Mouse (Mus musculus): ENCODE results near the gene Cdip1. TPM values are rescaled to one million over a fixed set of nuclear protein-coding genes. Genes with fewer than 3 reads are reported as not detected.
"Not testable (repeated sequence)": the region's sequence is repeated elsewhere in the genome, so short reads cannot be mapped to it uniquely, and the experiment has no call there.

Cdip1 gene
- polyA plus RNA-seq, 1 experiment from 2014 or later, result 108 TPM

GRCm38 (mm10) chr16:4765852-4766251 is 24.2 kb downstream of the Cdip1 start:
- Histone ChIP-seq H3K9ac (no peak overlapping the region), H3K27ac (no peak overlapping the region), H3K36me3 (peaks cover 80% of the 10 kb centered on the region), H3K4me3 (replicated peaks) (no peak overlapping the region), H3K4me2 (no peak overlapping the region), H3K9me3 (replicated peaks) (no peaks in the 10 kb centered on the region), H3K4me1 (no peaks in the 10 kb centered on the region), H3K27me3 (no peaks in the 10 kb centered on the region)
- WGBS, result 92% methylated on average over 2 of the region's 2 CpGs
- ATAC-seq (replicated peaks; ENCODE audit: low FRiP score), result no peak

GRCm38 (mm10) chr16:4763276-4763675 is 26.8 kb downstream of the Cdip1 start:
- no peaks in the 10 kb centered on the region for H3K9me3 ChIP-seq (replicated peaks)
- no peak overlapping the region for H3K9ac ChIP-seq
- H3K36me3 ChIP-seq, result peaks cover 54% of the 10 kb centered on the region
- no peak for ATAC-seq (replicated peaks; ENCODE audit: low FRiP score)
- H3K27me3 ChIP-seq, result no peaks in the 10 kb centered on the region
- H3K4me2 ChIP-seq, result no peak overlapping the region
- H3K27ac ChIP-seq, result peak overlapping the region; percentile 10; the same call in 1 of the 2 replicates
- WGBS, result 40% methylated on average over 2 of the region's 2 CpGs
- no peaks in the 10 kb centered on the region for H3K4me1 ChIP-seq
- H3K4me3 ChIP-seq (replicated peaks), result no peak overlapping the region

- WGBS, result 93% methylated on average over 4 of the region's 4 CpGs
- ATAC-seq (replicated peaks; ENCODE audit: low FRiP score), result no peak
Observed at GRCm38 (mm10) chr16:4762437-4762836, 27.7 kb downstream of the Cdip1 start.

GRCm38 (mm10) chr16:4756660-4757335 is 33.3 kb downstream of the Cdip1 start:
- H3K9me3 ChIP-seq (replicated peaks); H3K36me3 ChIP-seq; H3K27me3 ChIP-seq: not testable (repeated sequence)
- H3K9ac ChIP-seq, result peak overlapping the region; percentile 36; the same call in 1 of the 2 replicates
- peak; percentile 88 for ATAC-seq (replicated peaks; ENCODE audit: low FRiP score)
- H3K27ac ChIP-seq, result peak overlapping the region; percentile 73
- peaks cover 11% of the 10 kb centered on the region; the same call in 1 of the 2 replicates for H3K4me1 ChIP-seq
- H3K4me3 ChIP-seq (replicated peaks), result peak overlapping the region; percentile 46
- peak overlapping the region; percentile 55 for H3K4me2 ChIP-seq
- 3% methylated on average over 35 of the region's 42 CpGs for WGBS

More at GRCm38 (mm10) chr16:4762437-4762836, 27.7 kb downstream of the Cdip1 start:
- Histone ChIP-seq H3K9me3 (replicated peaks) (no peaks in the 10 kb centered on the region), H3K9ac (no peak overlapping the region), H3K27ac (no peak overlapping the region), H3K4me1 (peaks cover 5% of the 10 kb centered on the region; the same call in 1 of the 2 replicates), H3K4me3 (replicated peaks) (no peak overlapping the region), H3K36me3 (peaks cover 46% of the 10 kb centered on the region), H3K4me2 (no peak overlapping the region), H3K27me3 (no peaks in the 10 kb centered on the region)

- 53% methylated on average over 3 of the region's 3 CpGs for WGBS
- no peak overlapping the region for H3K9ac ChIP-seq
- H3K4me2 ChIP-seq, result no peak overlapping the region
- H3K27ac ChIP-seq, result no peak overlapping the region
- no peak for ATAC-seq (replicated peaks; ENCODE audit: low FRiP score)
- no peak overlapping the region for H3K4me3 ChIP-seq (replicated peaks)
- H3K4me1 ChIP-seq, result peaks cover 11% of the 10 kb centered on the region; the same call in 1 of the 2 replicates
- H3K36me3 ChIP-seq, result peaks cover 14% of the 10 kb centered on the region
- no peaks in the 10 kb centered on the region for H3K27me3 ChIP-seq
- no peaks in the 10 kb centered on the region; the same call in 1 of the 2 replicates for H3K9me3 ChIP-seq (replicated peaks)
Observed at GRCm38 (mm10) chr16:4754045-4754444, 36.0 kb downstream of the Cdip1 start.

- Histone ChIP-seq H3K9me3 (replicated peaks) (no peaks in the 10 kb centered on the region; the same call in 1 of the 2 replicates), H3K4me2 (no peak overlapping the region)
- WGBS, result 89% methylated on average over 3 of the region's 3 CpGs
Observed at GRCm38 (mm10) chr16:4752155-4752554, 37.9 kb downstream of the Cdip1 start.

GRCm38 (mm10) chr16:4742186-4742585 is 47.9 kb downstream of the Cdip1 start:
- Histone ChIP-seq H3K36me3 (peaks cover 10% of the 10 kb centered on the region), H3K27ac (no peak overlapping the region), H3K27me3 (no peaks in the 10 kb centered on the region), H3K4me2 (no peak overlapping the region), H3K9ac (no peak overlapping the region), H3K4me3 (replicated peaks) (no peak overlapping the region), H3K9me3 (replicated peaks) (peaks cover 7% of the 10 kb centered on the region; the same call in 1 of the 2 replicates), H3K4me1 (no peaks in the 10 kb centered on the region)
- 92% methylated on average over 1 of the region's 1 CpGs for WGBS
- no peak for ATAC-seq (replicated peaks; ENCODE audit: low FRiP score)

More at GRCm38 (mm10) chr16:4752155-4752554, 37.9 kb downstream of the Cdip1 start:
- H3K36me3 ChIP-seq, result peaks cover 14% of the 10 kb centered on the region
- no peak for ATAC-seq (replicated peaks; ENCODE audit: low FRiP score)
- no peak overlapping the region for H3K4me3 ChIP-seq (replicated peaks)
- no peak overlapping the region for H3K9ac ChIP-seq
- H3K27ac ChIP-seq, result no peak overlapping the region
- no peaks in the 10 kb centered on the region for H3K27me3 ChIP-seq
- peaks cover 4% of the 10 kb centered on the region; the same call in 1 of the 2 replicates for H3K4me1 ChIP-seq

- 90% methylated on average over 2 of the region's 2 CpGs for WGBS
- H3K36me3 ChIP-seq, result peaks cover 10% of the 10 kb centered on the region
- no peaks in the 10 kb centered on the region for H3K27me3 ChIP-seq
Observed at GRCm38 (mm10) chr16:4739994-4740393, 50.1 kb downstream of the Cdip1 start.

GRCm38 (mm10) chr16:4736262-4736661 is 53.8 kb downstream of the Cdip1 start:
- no peak overlapping the region for H3K9ac ChIP-seq
- 78% methylated on average over 2 of the region's 2 CpGs for WGBS
- ATAC-seq (replicated peaks; ENCODE audit: low FRiP score), result no peak
- H3K27ac ChIP-seq, result peak overlapping the region; percentile 13; the same call in 1 of the 2 replicates
- H3K9me3 ChIP-seq (replicated peaks), result no peaks in the 10 kb centered on the region
- H3K4me1 ChIP-seq, result no peaks in the 10 kb centered on the region
- H3K4me3 ChIP-seq (replicated peaks), result no peak overlapping the region
- H3K4me2 ChIP-seq, result no peak overlapping the region
- H3K27me3 ChIP-seq, result no peaks in the 10 kb centered on the region
- H3K36me3 ChIP-seq, result no peaks in the 10 kb centered on the region

More at GRCm38 (mm10) chr16:4739994-4740393, 50.1 kb downstream of the Cdip1 start:
- Histone ChIP-seq H3K4me3 (replicated peaks) (no peak overlapping the region), H3K4me1 (no peaks in the 10 kb centered on the region), H3K27ac (no peak overlapping the region), H3K4me2 (no peak overlapping the region), H3K9me3 (replicated peaks) (peaks cover 7% of the 10 kb centered on the region; the same call in 1 of the 2 replicates), H3K9ac (no peak overlapping the region)
- no peak for ATAC-seq (replicated peaks; ENCODE audit: low FRiP score)

- Histone ChIP-seq H3K36me3 (no peaks in the 10 kb centered on the region), H3K9ac (no peak overlapping the region), H3K27me3 (no peaks in the 10 kb centered on the region), H3K4me1 (peaks cover 20% of the 10 kb centered on the region), H3K9me3 (replicated peaks) (no peaks in the 10 kb centered on the region), H3K4me2 (no peak overlapping the region), H3K4me3 (replicated peaks) (no peak overlapping the region), H3K27ac (no peak overlapping the region)
- ATAC-seq (replicated peaks; ENCODE audit: low FRiP score), result no peak
- WGBS, result 74% methylated on average over 3 of the region's 3 CpGs
Observed at GRCm38 (mm10) chr16:4730776-4731358, 59.2 kb downstream of the Cdip1 start.

GRCm38 (mm10) chr16:4727963-4728362 is 62.1 kb downstream of the Cdip1 start:
- no peaks in the 10 kb centered on the region for H3K36me3 ChIP-seq
- H3K9me3 ChIP-seq (replicated peaks), result no peaks in the 10 kb centered on the region
- WGBS, result 38% methylated on average over 1 of the region's 1 CpGs
- no peak overlapping the region for H3K27ac ChIP-seq
- no peak for ATAC-seq (replicated peaks; ENCODE audit: low FRiP score)
- no peak overlapping the region for H3K9ac ChIP-seq
- H3K4me3 ChIP-seq (replicated peaks), result peak overlapping the region; percentile 93
- H3K27me3 ChIP-seq, result no peaks in the 10 kb centered on the region
- H3K4me1 ChIP-seq, result peaks cover 24% of the 10 kb centered on the region
- peak overlapping the region; percentile 14; the same call in 1 of the 2 replicates for H3K4me2 ChIP-seq

- peak overlapping the region; percentile 81 for H3K4me2 ChIP-seq
- peak overlapping the region; percentile 93 for H3K4me3 ChIP-seq (replicated peaks)
- no peak for ATAC-seq (replicated peaks; ENCODE audit: low FRiP score)
- H3K4me1 ChIP-seq, result peaks cover 27% of the 10 kb centered on the region
- H3K9ac ChIP-seq, result no peak overlapping the region
- H3K27me3 ChIP-seq, result no peaks in the 10 kb centered on the region
- H3K9me3 ChIP-seq (replicated peaks), result no peaks in the 10 kb centered on the region
- 95% methylated on average over 1 of the region's 1 CpGs for WGBS
- no peak overlapping the region; the same call in 1 of the 2 replicates for H3K27ac ChIP-seq
- no peaks in the 10 kb centered on the region for H3K36me3 ChIP-seq
Observed at GRCm38 (mm10) chr16:4727526-4727925, 62.6 kb downstream of the Cdip1 start.

Data from kidney, embryonic 15.5 days (tissue).